Mouse (Mus musculus) hindbrain, postnatal 0 days (tissue): Measurements from ENCODE around the gene Gnaq. TPM values are rescaled to one million over a fixed set of nuclear protein-coding genes. Genes with fewer than 3 reads are reported as not detected.

Experiments
- ATAC-seq: fragments of 200-750 bp; cut with Nextera tagmentation; 2 replicates; pipeline ENCODE4 v1.8.0; 2017; ENCODE audit warnings: mild to moderate bottlenecking, moderate TSS enrichment, moderate library complexity
- DNase-seq: peaks from one replicate; pipeline ENCODE4 v3.0.0-alpha.2; 2015; ENCODE audit warnings: low spot score
- H3K27ac ChIP-seq: fragments of 300-500 bp; sonication (generic); 2 replicates; pipeline ENCODE4 v1.5.1; 2014; ENCODE audit warnings: mild to moderate bottlenecking
- H3K27me3 ChIP-seq: fragments of 300-500 bp; sonication (generic); 2 replicates; pipeline ENCODE4 v1.6.1; 2014; ENCODE audit warnings: low read length, mixed read lengths; ENCODE audit not compliant: insufficient read depth
- H3K36me3 ChIP-seq: fragments of 300-500 bp; sonication (generic); 2 replicates; pipeline ENCODE4 v1.6.1; 2014; ENCODE audit warnings: low read length, mixed read lengths; ENCODE audit not compliant: insufficient read depth
- H3K4me1 ChIP-seq: fragments of 300-500 bp; sonication (generic); 2 replicates; pipeline ENCODE4 v1.6.1; 2014; ENCODE audit warnings: antibody characterized with exemption, low read length, mixed read lengths; ENCODE audit not compliant: insufficient read depth
- H3K4me2 ChIP-seq: fragments of 300-500 bp; sonication (generic); 2 replicates; pipeline ENCODE4 v1.6.1; 2014; ENCODE audit warnings: low read depth, mild to moderate bottlenecking, low read length, moderate library complexity, mixed read lengths
- H3K4me3 ChIP-seq: fragments of 300-500 bp; sonication (generic); 2 replicates; pipeline ENCODE4 v1.5.1; 2014; ENCODE audit warnings: low read length
- H3K9ac ChIP-seq: fragments of 300-500 bp; sonication (generic); replicated peaks from 2 replicates; pipeline ENCODE4 v1.6.1; 2014; ENCODE audit warnings: mild to moderate bottlenecking, low read length, moderate library complexity, mixed read lengths
- H3K9me3 ChIP-seq: fragments of 300-500 bp; sonication (generic); 2 replicates; pipeline ENCODE4 v1.6.1; 2016; ENCODE audit warnings: low read length, mixed read lengths
- CTCF ChIP-seq: IDR thresholded peaks from 2 replicates; pipeline ENCODE4 v1.5.1; 2016; ENCODE audit warnings: antibody characterized with exemption, control low read depth, low read depth
- WGBS: fragments of 180-500 bp; shearing (Covaris S2); extraction: QIAGEN DNeasy Blood & Tissue Kit; methylation state at CpG from one replicate; pipeline ENCODE4 v1.1.7; 2014; 5-methylcytosine and 5-hydroxymethylcytosine counted together
- polyA plus RNA-seq: library from polyadenylated mRNA; unstranded; fragments of >200 nt; fragmentation: Nextera tagmentation; extraction: Ambion mirVana; gene quantifications from 2 replicates; pipeline ENCODE4 v1.2.1, GENCODE M21; 2015
- total RNA-seq: library from RNA; depleted of rRNA; stranded (reverse); fragments of >200 nt; gene quantifications from 2 replicates; pipeline ENCODE4 v1.2.3, GENCODE M21; 2014

Gnaq gene
- total and polyA plus RNA-seq, 2 experiments from 2014 or later: 85.7 to 101 TPM

DNA sequence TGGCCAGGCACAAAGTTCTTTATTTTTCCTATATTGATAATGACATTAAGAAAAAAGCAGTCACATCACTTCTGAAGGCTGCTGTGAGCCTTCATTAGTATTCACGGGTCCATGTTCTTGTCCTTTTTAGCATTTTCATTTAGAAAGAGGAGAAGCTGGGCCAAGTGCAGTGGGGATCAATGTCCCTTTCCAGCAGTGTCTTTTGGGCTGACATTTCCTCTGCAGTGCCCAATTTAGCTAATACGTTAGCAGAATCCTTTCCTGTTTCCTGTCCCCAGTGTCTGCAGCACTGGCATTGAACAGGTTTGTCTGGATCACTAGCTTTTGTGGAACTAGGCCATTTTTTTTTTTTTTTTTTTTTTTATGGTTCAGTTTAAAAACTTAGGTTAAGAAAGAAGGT is 92.2 kb downstream of the Gnaq start:
- no peak for TF ChIP-seq CTCF
- DNase-seq: peak; percentile 27
- WGBS: 38% methylated on average over 2 of the region's 2 CpGs
- ATAC-seq: no peak
- H3K4me2 ChIP-seq: no peak overlapping the region
- no peak overlapping the region for H3K4me3 ChIP-seq
- 0 out of 2 replicates have a peak overlapping the region, but pooled peaks have one; percentile 27 for H3K27ac ChIP-seq
- H3K36me3 ChIP-seq: peaks cover 3% of the 10 kb centered on the region; the same call in 1 of the 2 replicates
- no peaks in the 10 kb centered on the region; the same call in 1 of the 2 replicates for H3K4me1 ChIP-seq
- no peak overlapping the region for H3K9ac ChIP-seq
- H3K9me3 ChIP-seq: no peaks in the 10 kb centered on the region
- H3K27me3 ChIP-seq: no peaks in the 10 kb centered on the region

DNA sequence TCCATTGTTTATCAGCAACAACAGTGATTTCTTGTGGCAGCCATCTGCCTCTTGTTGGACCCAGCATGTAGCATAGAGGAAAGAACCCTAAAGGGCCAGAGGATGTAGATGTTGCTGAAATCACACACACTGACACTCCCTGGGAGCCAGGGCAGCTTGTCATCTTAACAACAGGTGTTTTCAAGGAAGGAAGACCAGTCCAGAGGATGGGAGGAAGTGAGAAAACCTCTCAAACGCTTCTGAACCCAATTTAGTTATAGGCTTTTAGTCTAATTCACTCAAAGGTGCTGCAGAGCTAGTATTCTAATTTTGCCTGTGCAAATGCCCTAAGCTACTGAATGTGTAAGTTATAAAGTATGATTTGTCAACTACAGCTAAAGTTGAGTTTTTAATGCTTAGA is 99.0 kb downstream of the Gnaq start:
- Histone ChIP-seq H3K4me1 (no peaks in the 10 kb centered on the region), H3K27me3 (no peaks in the 10 kb centered on the region), H3K4me3 (no peak overlapping the region), H3K9me3 (no peaks in the 10 kb centered on the region), H3K27ac (no peak overlapping the region), H3K4me2 (no peak overlapping the region), H3K9ac (no peak overlapping the region), H3K36me3 (no peaks in the 10 kb centered on the region)
- no peak for TF ChIP-seq CTCF
- ATAC-seq (no peak), DNase-seq (no peak)
- WGBS: 68% methylated on average over 1 of the region's 1 CpGs

DNA sequence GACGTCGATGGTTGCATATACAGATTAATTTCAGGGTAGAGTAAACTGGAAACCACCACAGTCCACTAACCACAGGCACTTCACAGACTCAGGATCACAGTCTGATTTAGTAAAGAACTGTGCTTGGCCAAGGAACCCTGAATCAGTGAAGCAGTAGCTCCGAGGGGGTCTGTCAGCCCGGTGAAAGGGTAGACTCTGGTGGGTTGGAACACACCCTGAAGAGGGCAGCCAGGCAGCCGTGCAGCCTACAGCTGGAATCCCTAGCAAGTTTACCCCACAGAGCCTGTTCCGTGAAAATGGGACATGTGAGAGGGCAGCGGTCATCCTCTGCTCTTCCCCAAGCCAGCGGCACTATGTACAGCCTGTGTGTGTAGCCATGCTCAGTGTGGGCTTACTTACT is 103.0 kb downstream of the Gnaq start:
- no peak for TF ChIP-seq CTCF
- H3K9ac ChIP-seq: no peak overlapping the region
- ATAC-seq: no peak
- H3K36me3 ChIP-seq: no peaks in the 10 kb centered on the region
- H3K27ac ChIP-seq: no peak overlapping the region
- H3K9me3 ChIP-seq: no peaks in the 10 kb centered on the region
- H3K4me1 ChIP-seq: peaks cover 16% of the 10 kb centered on the region; the same call in 1 of the 2 replicates
- no peak overlapping the region for H3K4me3 ChIP-seq
- H3K4me2 ChIP-seq: no peak overlapping the region
- DNase-seq: no peak
- 77% methylated on average over 8 of the region's 8 CpGs for WGBS
- no peaks in the 10 kb centered on the region for H3K27me3 ChIP-seq

DNA sequence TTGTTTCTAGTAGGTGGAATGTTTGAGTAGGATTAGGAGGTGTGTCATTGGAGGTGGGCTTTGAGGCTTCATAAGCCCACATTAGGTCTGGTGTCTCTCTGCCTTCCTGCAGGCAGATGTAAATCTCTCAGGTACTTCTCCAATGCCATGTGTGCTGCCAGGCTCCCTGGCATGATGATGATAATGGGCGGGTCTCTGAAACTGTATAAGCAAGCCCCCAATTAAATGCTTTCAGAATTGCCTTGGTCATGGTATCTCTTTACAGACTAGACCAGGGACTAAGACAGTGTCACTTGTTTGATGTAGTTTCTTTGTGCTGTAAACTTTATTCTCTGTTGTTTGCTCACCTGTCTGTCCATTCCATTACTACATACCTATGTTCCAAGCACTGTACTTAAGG is 104.4 kb downstream of the Gnaq start:
- Histone ChIP-seq H3K36me3 (no peaks in the 10 kb centered on the region), H3K4me1 (peaks cover 16% of the 10 kb centered on the region; the same call in 1 of the 2 replicates), H3K27me3 (no peaks in the 10 kb centered on the region), H3K4me2 (no peak overlapping the region), H3K9me3 (no peaks in the 10 kb centered on the region), H3K27ac (no peak overlapping the region), H3K9ac (no peak overlapping the region), H3K4me3 (no peak overlapping the region)
- 96% methylated on average over 1 of the region's 1 CpGs for WGBS
- DNase-seq (no peak), ATAC-seq (no peak)
- TF ChIP-seq CTCF: no peak

DNA sequence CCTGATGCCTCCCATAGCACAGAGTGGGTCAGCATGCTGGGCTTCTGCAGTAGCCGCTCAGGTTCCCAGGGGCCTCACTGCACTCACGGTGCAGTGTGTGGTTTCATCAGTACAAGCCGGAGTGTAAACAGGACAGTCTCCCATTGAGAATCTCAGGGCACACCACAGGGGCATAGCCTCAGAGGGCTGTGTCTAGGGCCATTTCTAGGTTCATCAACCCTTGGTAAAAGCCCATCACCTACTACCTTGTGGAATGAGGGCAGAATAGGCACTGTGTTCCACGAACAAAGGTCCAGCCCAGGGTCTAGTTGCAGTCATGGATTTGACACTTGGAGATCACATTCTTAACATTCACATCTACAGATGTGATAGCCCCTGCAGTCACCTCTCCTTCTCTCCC is 105.4 kb downstream of the Gnaq start:
- peaks cover 16% of the 10 kb centered on the region; the same call in 1 of the 2 replicates for H3K4me1 ChIP-seq
- no peak for ATAC-seq
- no peak overlapping the region for H3K27ac ChIP-seq

DNA sequence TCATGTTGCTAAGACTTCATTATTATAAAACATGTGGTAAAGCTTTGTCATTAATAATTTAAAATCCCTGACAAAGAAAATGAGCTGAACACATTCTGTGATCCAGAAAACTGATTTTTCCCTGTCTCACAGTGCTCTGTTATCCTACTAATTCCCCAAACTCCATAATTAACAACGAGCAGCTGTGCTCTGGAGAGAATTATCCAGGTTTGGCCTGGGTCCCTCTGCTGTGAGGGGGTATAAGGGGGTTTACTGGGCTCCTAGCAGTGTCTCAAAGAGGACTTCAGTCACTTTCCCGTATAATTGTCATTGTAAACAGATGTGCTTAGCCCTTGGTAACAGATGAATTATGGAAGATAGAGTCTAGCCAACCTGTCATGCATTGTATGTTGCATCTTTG is 105.9 kb downstream of the Gnaq start:
- WGBS: 32% methylated on average over 2 of the region's 2 CpGs
- H3K9ac ChIP-seq: no peak overlapping the region
- H3K36me3 ChIP-seq: no peaks in the 10 kb centered on the region
- H3K4me1 ChIP-seq: peaks cover 16% of the 10 kb centered on the region; the same call in 1 of the 2 replicates
- H3K4me3 ChIP-seq: no peak overlapping the region
- H3K27ac ChIP-seq: no peak overlapping the region; the same call in 1 of the 2 replicates
- TF ChIP-seq CTCF: no peak
- no peak overlapping the region for H3K4me2 ChIP-seq
- H3K9me3 ChIP-seq: no peaks in the 10 kb centered on the region
- ATAC-seq (no peak), DNase-seq (no peak)
- H3K27me3 ChIP-seq: no peaks in the 10 kb centered on the region

More for the DNA sequence above, 105.4 kb downstream of the Gnaq start:
- Histone ChIP-seq H3K9me3 (no peaks in the 10 kb centered on the region), H3K27me3 (no peaks in the 10 kb centered on the region), H3K4me2 (no peak overlapping the region), H3K36me3 (no peaks in the 10 kb centered on the region), H3K4me3 (no peak overlapping the region), H3K9ac (no peak overlapping the region)
- 70% methylated on average over 4 of the region's 4 CpGs for WGBS
- DNase-seq: no peak
- no peak for TF ChIP-seq CTCF

DNA sequence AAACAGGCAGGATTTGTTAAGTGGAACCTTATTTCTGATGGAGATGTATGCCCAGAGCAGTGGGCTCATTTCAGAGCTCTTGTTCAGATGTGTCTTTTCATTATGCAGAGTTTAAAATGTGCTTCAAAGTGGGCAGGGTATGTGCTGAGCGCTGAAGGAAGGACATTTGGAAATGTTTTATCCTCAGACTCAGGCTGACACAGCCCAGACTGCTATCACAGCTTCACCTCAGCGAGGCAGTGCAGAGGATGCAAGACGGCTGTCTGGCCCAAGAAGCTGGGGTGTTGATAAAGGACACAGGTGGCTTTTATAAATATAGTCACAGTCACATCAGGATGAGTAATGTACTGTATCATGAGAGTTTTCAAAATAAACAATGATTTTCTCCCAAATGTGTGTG is 110.1 kb downstream of the Gnaq start:
- no peak overlapping the region for H3K27ac ChIP-seq
- H3K36me3 ChIP-seq: no peaks in the 10 kb centered on the region
- H3K4me2 ChIP-seq: no peak overlapping the region
- ATAC-seq (no peak), DNase-seq (no peak)
- no peak overlapping the region for H3K9ac ChIP-seq
- 61% methylated on average over 3 of the region's 3 CpGs for WGBS
- no peaks in the 10 kb centered on the region for H3K9me3 ChIP-seq
- H3K4me1 ChIP-seq: peaks cover 19% of the 10 kb centered on the region
- H3K27me3 ChIP-seq: no peaks in the 10 kb centered on the region
- no peak overlapping the region for H3K4me3 ChIP-seq
- TF ChIP-seq CTCF: no peak
